Mouse (Mus musculus) layer of hippocampus, adult 2 months (tissue): ENCODE measurements at regions not wholly inside any gene's neighbourhood (a gene's known extent, or its start where the extent isn't known, plus 50 kb on each side); places are given as distances from the start of the nearest gene placed in this dataset.

Experiments
- DNase-seq, 2 experiments: peaks; one replicate each; pipeline ENCODE4 v3.0.0; 2022; ENCODE audit warnings: low spot score in 2 of 2
- H3K27ac ChIP-seq: fragments of 200-600 bp; 2 replicates; pipeline ENCODE4 v1.8.1; 2022
- H3K4me3 ChIP-seq: fragments of 200-600 bp; 2 replicates; pipeline ENCODE4 v1.8.1; 2022; ENCODE audit warnings: mild to moderate bottlenecking
- CTCF ChIP-seq: fragments of 200-600 bp; conservative IDR thresholded peaks from 2 replicates; pipeline ENCODE4 v1.8.1; 2022; ENCODE audit warnings: antibody characterized with exemption, mild to moderate bottlenecking, moderate library complexity

GRCm38 (mm10) chr9:69543241-69543640 lies 89.8 kb downstream of the Anxa2 start:
- Histone ChIP-seq H3K4me3 (no peak overlapping the region), H3K27ac (no peak overlapping the region)
- DNase-seq = no peak
- no peak for TF ChIP-seq CTCF
